ENCODE assay signal across 10 mouse cellular contexts in the genomic region with DNA sequence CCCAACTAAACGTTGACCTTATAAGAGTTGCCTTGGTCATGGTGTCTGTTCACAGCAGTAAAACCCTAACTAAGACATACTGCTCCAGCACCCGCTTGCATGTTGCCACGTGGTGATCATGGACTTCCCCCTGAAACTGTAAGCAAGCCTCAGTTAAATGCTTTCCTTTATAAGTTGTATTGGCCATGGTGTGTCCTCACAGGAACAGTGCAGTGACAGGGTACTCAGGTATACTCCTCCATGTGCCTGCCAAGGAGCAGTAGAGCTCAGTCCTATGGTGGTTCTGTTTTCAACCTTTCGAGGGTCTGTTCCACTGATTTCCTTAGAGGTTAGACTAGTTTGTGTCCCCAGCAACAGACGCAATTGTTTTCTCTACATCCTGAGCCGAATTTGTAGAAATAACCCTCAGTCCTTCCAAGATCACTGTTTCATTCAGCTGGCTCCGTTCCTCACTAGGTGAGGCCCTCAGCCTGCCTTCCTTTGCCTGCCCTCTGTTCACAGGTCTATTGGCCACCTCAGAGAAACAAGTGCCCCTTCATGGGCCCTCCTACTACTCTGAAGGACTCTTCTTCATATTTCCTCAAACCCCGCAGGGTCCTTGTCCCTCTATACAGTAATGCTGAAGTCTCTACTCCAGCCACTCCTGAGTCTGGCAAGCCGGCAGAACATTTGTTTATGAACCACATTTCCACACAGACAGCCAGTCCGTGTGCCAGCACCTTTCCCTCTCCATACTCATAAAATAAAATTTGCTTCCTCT. TPM values are rescaled to one million over a fixed set of nuclear protein-coding genes. Genes with fewer than 3 reads are reported as not detected.
DNase-seq lines count a peak whose midpoint lies in the region; ATAC-seq and TF ChIP-seq lines count a peak whose summit lies in the region.
"Had no signal": no experiment of that assay in that cellular context is flagged by ENCODE, and none has a peak within 500 bp of the region (broad histone marks: within the 10 kb centered on the region; RNA-seq: fewer than 3 reads in every experiment).

No protein-coding gene starts in this region.

- H3K9ac ChIP-seq in kidney, embryonic 15.5 days = no peak overlapping the region
- H3K9ac ChIP-seq in CH12.LX (ENCODE audit: insufficient read depth, low read depth) = peak overlapping the region; percentile 97
- no peak overlapping the region for H3K9ac ChIP-seq in liver, embryonic 13.5 days
- no peak overlapping the region for H3K9ac ChIP-seq in heart, embryonic 11.5 days (ENCODE audit: low read depth, low read length)

- 79% methylated on average over 10 of the region's 10 CpGs for WGBS in kidney, embryonic 15.5 days
- 73% methylated on average over 10 of the region's 10 CpGs for WGBS in liver, embryonic 13.5 days (ENCODE audit: insufficient replicate concordance)
- 70% methylated on average over 10 of the region's 10 CpGs for WGBS in macrophage (ENCODE audit: missing documents)
- WGBS in heart, embryonic 11.5 days (ENCODE audit: insufficient replicate concordance) = 89% methylated on average over 10 of the region's 10 CpGs

- ATAC-seq in kidney, embryonic 15.5 days (replicated peaks; ENCODE audit: low FRiP score) = no peak
- no peak for ATAC-seq in liver, embryonic 13.5 days (ENCODE audit: low read depth)
- ATAC-seq in heart, embryonic 11.5 days (replicated peaks; ENCODE audit: insufficient number of reproducible peaks, low FRiP score, low TSS enrichment) = no peak
- ATAC-seq in inflammation-experienced regulatory T-cells, adult 6 months = no peak

- no peak overlapping the region for H3K4me3 ChIP-seq in kidney, embryonic 15.5 days (replicated peaks)
- H3K4me3 ChIP-seq in CH12.LX (replicated peaks in 1 of 3; ENCODE audit: low read depth in 2 of 3, low read length in 2 of 3, poor library complexity in 1 of 3) (peak overlapping the region; percentile 63 to 90 (median 65)), macrophage (ENCODE audit: inconsistent target) (peak overlapping the region; percentile 44; the same call in 1 of the 2 replicates)
- H3K4me3 ChIP-seq in liver, embryonic 13.5 days (replicated peaks) = no peak overlapping the region
- H3K4me3 ChIP-seq in heart, embryonic 11.5 days (ENCODE audit: low read depth, low read length) = no peak overlapping the region
- no peak overlapping the region for H3K4me3 ChIP-seq in left cerebral cortex, adult 2 months

- no peak for TF ChIP-seq RAD21 in CH12.LX (IDR thresholded peaks at IDR 0.05; ENCODE audit: low read depth, low read length)

- H3K79me2 ChIP-seq in CH12.LX (replicated peaks; ENCODE audit: control insufficient read depth, extremely low read depth, insufficient read depth, poor library complexity, severe bottlenecking) (peaks cover 43% of the 10 kb centered on the region), macrophage (ENCODE audit: inconsistent target) (peaks cover 66% of the 10 kb centered on the region)

- peak; percentile 4; the same call in 1 of the 2 replicates for TF ChIP-seq POLR2A in CH12.LX (IDR thresholded peaks at IDR 0.05; ENCODE audit: low read depth, low read length)

- H3K4me2 ChIP-seq in kidney, embryonic 15.5 days = no peak overlapping the region
- peak overlapping the region; percentile 85 for H3K4me2 ChIP-seq in CH12.LX (ENCODE audit: insufficient read depth, low read depth, poor library complexity, severe bottlenecking)
- H3K4me2 ChIP-seq in liver, embryonic 13.5 days = no peak overlapping the region
- H3K4me2 ChIP-seq in heart, embryonic 11.5 days = no peak overlapping the region

- in situ Hi-C loops in CH12.LX (cut with MboI; ENCODE audit: low pct_ligation_motif_present, low pct_unique_long_range_greater_than_20kb, low sequenced_read_pairs) = loop anchor here (10.0 to 25.0 kb wide), 2 partner anchors 146 to 658 kb away; no protein-coding TSS in a partner anchor

- intact Hi-C loops in left cerebral cortex, adult 2 months (cut with DNase I) = no loop called here

- peaks cover 18% of the 10 kb centered on the region for H3K4me1 ChIP-seq in kidney, embryonic 15.5 days
- peaks cover 13 to 28% of the 10 kb centered on the region in 2 experiments; a peak in 3 of 4 replicates for H3K4me1 ChIP-seq in CH12.LX (ENCODE audit: control insufficient read depth in 1 of 2, insufficient read depth in 2 of 2)
- H3K4me1 ChIP-seq in liver, embryonic 13.5 days (replicated peaks) = peaks cover 47% of the 10 kb centered on the region
- H3K4me1 ChIP-seq in heart, embryonic 11.5 days (ENCODE audit: control insufficient read depth, insufficient read depth, low read length) = no peaks in the 10 kb centered on the region

- H3K27me3 ChIP-seq in kidney, embryonic 15.5 days = no peaks in the 10 kb centered on the region
- no peaks in the 10 kb centered on the region for H3K27me3 ChIP-seq in CH12.LX (replicated peaks)
- H3K27me3 ChIP-seq in liver, embryonic 13.5 days = no peaks in the 10 kb centered on the region
- H3K27me3 ChIP-seq in heart, embryonic 11.5 days (ENCODE audit: control insufficient read depth, insufficient read depth, low read length) = no peaks in the 10 kb centered on the region

- dilution Hi-C loops in CH12.LX (cut with MboI; ENCODE audit: extremely low pct_ligation_motif_present, extremely low pct_unique_long_range_greater_than_20kb, low sequenced_read_pairs) = no loop called here

- H3K9me3 ChIP-seq in kidney, embryonic 15.5 days (replicated peaks) = no peaks in the 10 kb centered on the region
- peaks cover 46% of the 10 kb centered on the region for H3K9me3 ChIP-seq in CH12.LX (replicated peaks; ENCODE audit: low read length)
- no peaks in the 10 kb centered on the region for H3K9me3 ChIP-seq in liver, embryonic 13.5 days (replicated peaks)
- no peaks in the 10 kb centered on the region for H3K9me3 ChIP-seq in heart, embryonic 11.5 days (replicated peaks; ENCODE audit: control insufficient read depth, low read length)

- DNase-seq in kidney, postnatal 25 days = no peak
- DNase-seq in CH12.LX (ENCODE audit: extremely low read depth) = no peak
- DNase-seq in liver, embryonic 13.5 days = no peak
- DNase-seq in left cerebral cortex, adult 2 months (ENCODE audit: extremely low spot score in 1 of 2, low spot score in 2 of 2) = no peak
- DNase-seq: cerebellum, adult 11 months; left cerebral cortex, postnatal 4 days had no signal

- TF ChIP-seq EP300 in CH12.LX (IDR thresholded peaks at IDR 0.05; ENCODE audit: low read length) = no peak

- 0 out of 2 replicates have a peak, but pooled peaks cover 6% of the 10 kb centered on the region for H3K36me3 ChIP-seq in kidney, embryonic 15.5 days
- peaks cover 35 to 50% of the 10 kb centered on the region in 2 experiments for H3K36me3 ChIP-seq in CH12.LX (replicated peaks in 1 of 2; ENCODE audit: control insufficient read depth in 1 of 2, insufficient read depth in 1 of 2, low read length in 1 of 2)
- H3K36me3 ChIP-seq in liver, embryonic 13.5 days = peaks cover 15% of the 10 kb centered on the region; the same call in 1 of the 2 replicates
- H3K36me3 ChIP-seq in macrophage (ENCODE audit: inconsistent target) = peaks cover 19% of the 10 kb centered on the region; the same call in 1 of the 2 replicates
- H3K36me3 ChIP-seq in heart, embryonic 11.5 days (ENCODE audit: control insufficient read depth, insufficient read depth, low read length) = no peaks in the 10 kb centered on the region

- H3K27ac ChIP-seq in kidney, embryonic 15.5 days = peak overlapping the region; percentile 90
- H3K27ac ChIP-seq in CH12.LX (ENCODE audit: insufficient read depth, low read depth) (peak overlapping the region; percentile 89), macrophage (peak overlapping the region; percentile 74)
- peak overlapping the region; percentile 18; the same call in 1 of the 2 replicates for H3K27ac ChIP-seq in liver, embryonic 13.5 days
- H3K27ac ChIP-seq in heart, embryonic 11.5 days (ENCODE audit: low read depth, low read length) = no peak overlapping the region
- no peak overlapping the region for H3K27ac ChIP-seq in left cerebral cortex, adult 2 months

- no peak for TF ChIP-seq CTCF in CH12.LX (conservative IDR thresholded peaks at IDR 0.05 in 1 of 2, IDR thresholded peaks at IDR 0.05 in 1 of 2; ENCODE audit: low read depth in 2 of 2, low read length in 2 of 2)
- TF ChIP-seq CTCF in left cerebral cortex, adult 2 months (IDR thresholded peaks at IDR 0.05) = no peak

TF ChIP-seq in CH12.LX, 34 proteins besides CTCF, POLR2A, EP300 and RAD21 (continues in another document):
- TF ChIP-seq MYC (IDR thresholded peaks at IDR 0.05; ENCODE audit: low read depth, low read length) = peak; percentile 49; the same call in 1 of the 2 replicates

RNA-seq across cellular contexts. Expression of a gene that starts 2.2 kb away (rescaled TPM):
- polyA plus RNA-seq in kidney, embryonic 15.5 days (2015; fragmentation: Nextera tagmentation; extraction: Ambion mirVana) = 6.6 and 7.9 TPM in 2 replicates
- total RNA-seq in CH12.LX (2012; rRNA removed) = 51.1 and 67.9 TPM in 2 replicates
- total RNA-seq in CH12.LX (2014; rRNA removed) = 75.6 and 80.0 TPM in 2 replicates
- polyA plus RNA-seq in CH12.LX (2012; ENCODE audit: insufficient read length, low read depth) = 67.8 and 73.2 TPM in 2 replicates
- 4.8 and 5.7 TPM in 2 replicates for polyA plus RNA-seq in liver, embryonic 13.5 days (2015; fragmentation: Nextera tagmentation; extraction: Ambion mirVana)
- total RNA-seq in macrophage (2018; cell fraction: chromatin; rRNA removed) = 1,000 to 10,000 TPM in 5 of 26 experiments, 100 to 1,000 TPM in 21; 167 to 1,519 (median 675) TPM
- total RNA-seq in macrophage (2018; cell fraction: cytosol; rRNA removed) = 100 to 1,000 TPM in 17 of 26 experiments, 10 to 100 TPM in 9; 42.2 to 232 (median 128) TPM
- 100 to 1,000 TPM; 109 to 776 (median 538) TPM for total RNA-seq in macrophage (2018; cell fraction: nucleus; rRNA removed)
- polyA plus RNA-seq in macrophage (2018) = 21.4 to 66.0 TPM (median 37.6 TPM) in 3 replicates
- 4.2 and 4.4 TPM in 2 replicates for polyA plus RNA-seq in heart, embryonic 11.5 days (2014; fragmentation: Nextera tagmentation; extraction: Ambion mirVana)
- 1 to 10 TPM; 2.9 to 3.9 TPM for total RNA-seq in left cerebral cortex, adult 2 months (2021)
- polyA plus RNA-seq in inflammation-experienced regulatory T-cells, adult 6 months (2017; shearing (Covaris generic)) = 100 to 1,000 TPM in 2 of 3 experiments, 10 to 100 TPM in 1; 87.6 to 134 (median 121) TPM

RNA-seq across cellular contexts. Expression of a gene that starts 33.9 kb away (rescaled TPM):
- polyA plus RNA-seq in kidney, embryonic 15.5 days (2015; fragmentation: Nextera tagmentation; extraction: Ambion mirVana) = 35.6 and 37.9 TPM in 2 replicates
- total RNA-seq in CH12.LX (2012; rRNA removed) (59.6 and 94.7 TPM in 2 replicates), CH12.LX (2014; rRNA removed) (134 and 158 TPM in 2 replicates)
- polyA plus RNA-seq in CH12.LX (2012; ENCODE audit: insufficient read length, low read depth) (41.3 and 43.4 TPM in 2 replicates), macrophage (2018) (10.9 to 18.8 TPM (median 13.6 TPM) in 3 replicates)
- polyA plus RNA-seq in liver, embryonic 13.5 days (2015; fragmentation: Nextera tagmentation; extraction: Ambion mirVana) = 11.7 and 15.7 TPM in 2 replicates
- 100 to 1,000 TPM in 8 of 26 experiments, 10 to 100 TPM in 18; 49.4 to 204 (median 85.4) TPM for total RNA-seq in macrophage (2018; cell fraction: chromatin; rRNA removed)
- 10 to 100 TPM; 14.0 to 29.8 (median 21.6) TPM for total RNA-seq in macrophage (2018; cell fraction: cytosol; rRNA removed)
- 100 to 1,000 TPM in 9 of 26 experiments, 10 to 100 TPM in 17; 47.2 to 191 (median 87.6) TPM for total RNA-seq in macrophage (2018; cell fraction: nucleus; rRNA removed)
- polyA plus RNA-seq in heart, embryonic 11.5 days (2014; fragmentation: Nextera tagmentation; extraction: Ambion mirVana) = 28.1 and 28.7 TPM in 2 replicates
- 10 to 100 TPM; 31.0 to 38.1 TPM for total RNA-seq in left cerebral cortex, adult 2 months (2021)
- 100 to 1,000 TPM; 110 to 127 (median 119) TPM for polyA plus RNA-seq in inflammation-experienced regulatory T-cells, adult 6 months (2017; shearing (Covaris generic))

Comparison
In these comparisons a context has a peak if more than half of its experiments do, and no peak if none do; other contexts are left out.
1. H3K27ac ChIP-seq: peak in kidney, embryonic 15.5 days (single experiment), CH12.LX (single experiment), liver, embryonic 13.5 days (single experiment) and macrophage (single experiment); none in heart, embryonic 11.5 days (single experiment) and left cerebral cortex, adult 2 months (single experiment).
2. H3K4me3 ChIP-seq: peak in CH12.LX (3 of 3) and macrophage (single experiment); none in kidney, embryonic 15.5 days (single experiment), liver, embryonic 13.5 days (single experiment), heart, embryonic 11.5 days (single experiment) and left cerebral cortex, adult 2 months (single experiment).